Mouse (Mus musculus) macrophage (primary cell): ENCODE measurements around the gene Me1. TPM values are rescaled to one million over a fixed set of nuclear protein-coding genes. Genes with fewer than 3 reads are reported as not detected.

Source experiments
- H3K27ac ChIP-seq: fragments of 350-480 bp; formaldehyde crosslinking; 2 replicates; pipeline ENCODE4 v1.9.0; 2021
- H3K36me3 ChIP-seq: fragments of 350-480 bp; formaldehyde crosslinking; 2 replicates; pipeline ENCODE4 v1.9.0; 2021; ENCODE audit errors: inconsistent target
- H3K4me3 ChIP-seq: fragments of 350-480 bp; formaldehyde crosslinking; 2 replicates; pipeline ENCODE4 v1.9.0; 2021; ENCODE audit errors: inconsistent target
- H3K79me2 ChIP-seq: fragments of 350-480 bp; formaldehyde crosslinking; 2 replicates; pipeline ENCODE4 v1.9.0; 2021; ENCODE audit errors: inconsistent target
- WGBS: methylation state at CpG from one replicate; pipeline ENCODE4 v1.1.7; 2026; ENCODE audit warnings: inconsistent platforms; ENCODE audit not compliant: missing documents; 5-methylcytosine and 5-hydroxymethylcytosine counted together
- polyA plus RNA-seq: library from polyadenylated mRNA; stranded (reverse); fragments of 250-400 nt; gene quantifications from 3 replicates; pipeline ENCODE4 v1.2.4, GENCODE M21; 2018; ENCODE audit warnings: inconsistent platforms

Gene Me1
- polyA plus RNA-seq, 1 experiment from 2014 or later: 0.80 TPM

DNA sequence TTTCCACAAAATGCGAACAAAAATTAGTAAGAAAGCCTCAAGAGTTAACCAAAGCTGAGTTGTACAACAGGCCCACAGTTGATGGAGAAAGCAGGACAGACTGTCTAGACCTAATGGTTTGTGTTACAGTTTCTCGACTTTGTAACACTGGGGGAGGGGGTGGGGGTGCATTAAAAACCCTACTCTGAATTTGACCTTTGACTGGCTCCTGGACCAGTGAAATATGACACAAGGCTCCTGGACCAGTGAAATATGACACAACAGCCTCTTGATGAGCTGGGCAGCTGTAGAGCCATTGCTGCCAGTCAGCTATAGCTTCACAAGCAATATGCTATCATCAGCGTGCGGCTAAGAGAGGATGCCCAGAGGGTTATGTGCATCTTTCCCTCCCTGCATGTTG, 37.4 kb downstream of the Me1 start:
- Histone ChIP-seq H3K79me2 (no peaks in the 10 kb centered on the region), H3K27ac (no peak overlapping the region), H3K36me3 (no peaks in the 10 kb centered on the region), H3K4me3 (no peak overlapping the region)
- 93% methylated on average over 4 of the region's 4 CpGs for WGBS

GRCm38 (mm10) chr9:86652194-86652593, 43.6 kb downstream of the Me1 start:
- Histone ChIP-seq H3K4me3 (no peak overlapping the region), H3K36me3 (no peaks in the 10 kb centered on the region), H3K79me2 (no peaks in the 10 kb centered on the region), H3K27ac (no peak overlapping the region)
- 88% methylated on average over 1 of the region's 1 CpGs for WGBS

GRCm38 (mm10) chr9:86651254-86651653, 44.5 kb downstream of the Me1 start:
- no peaks in the 10 kb centered on the region for H3K79me2 ChIP-seq
- H3K27ac ChIP-seq: no peak overlapping the region
- no peaks in the 10 kb centered on the region for H3K36me3 ChIP-seq
- 98% methylated on average over 3 of the region's 3 CpGs for WGBS
- H3K4me3 ChIP-seq: no peak overlapping the region

DNA sequence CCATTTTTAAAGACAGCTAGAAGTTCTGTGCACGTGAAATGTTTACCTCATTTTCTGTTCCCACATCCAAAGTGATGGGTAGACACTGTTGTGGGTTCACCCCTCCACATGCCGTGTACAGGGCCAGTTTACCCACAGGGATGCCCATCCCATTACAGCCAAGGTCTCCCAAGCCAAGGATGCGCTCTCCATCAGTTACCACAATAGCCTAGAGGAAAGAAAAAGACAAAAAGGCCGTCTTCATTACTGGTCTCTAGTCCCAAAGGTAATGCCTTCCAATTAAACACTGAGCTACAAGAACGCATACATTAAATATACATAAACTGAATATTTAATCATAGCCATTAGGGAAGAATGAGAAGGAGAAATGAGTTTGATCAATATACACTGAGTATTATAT, 44.9 kb downstream of the Me1 start:
- Histone ChIP-seq H3K79me2 (no peaks in the 10 kb centered on the region), H3K36me3 (no peaks in the 10 kb centered on the region), H3K4me3 (no peak overlapping the region), H3K27ac (no peak overlapping the region)
- WGBS: 94% methylated on average over 5 of the region's 5 CpGs

GRCm38 (mm10) chr9:86647931-86648550, 47.7 kb downstream of the Me1 start:
- Histone ChIP-seq H3K27ac (no peak overlapping the region), H3K4me3 (no peak overlapping the region), H3K36me3 (no peaks in the 10 kb centered on the region), H3K79me2 (no peaks in the 10 kb centered on the region)
- WGBS: 51% methylated on average over 7 of the region's 7 CpGs

- WGBS: 17% methylated on average over 1 of the region's 1 CpGs
- no peak overlapping the region for H3K27ac ChIP-seq
- H3K4me3 ChIP-seq: no peak overlapping the region
- no peaks in the 10 kb centered on the region for H3K36me3 ChIP-seq
- no peaks in the 10 kb centered on the region for H3K79me2 ChIP-seq
These were observed 48.9 kb downstream of the Me1 start for GRCm38 (mm10) chr9:86646807-86647206.

DNA sequence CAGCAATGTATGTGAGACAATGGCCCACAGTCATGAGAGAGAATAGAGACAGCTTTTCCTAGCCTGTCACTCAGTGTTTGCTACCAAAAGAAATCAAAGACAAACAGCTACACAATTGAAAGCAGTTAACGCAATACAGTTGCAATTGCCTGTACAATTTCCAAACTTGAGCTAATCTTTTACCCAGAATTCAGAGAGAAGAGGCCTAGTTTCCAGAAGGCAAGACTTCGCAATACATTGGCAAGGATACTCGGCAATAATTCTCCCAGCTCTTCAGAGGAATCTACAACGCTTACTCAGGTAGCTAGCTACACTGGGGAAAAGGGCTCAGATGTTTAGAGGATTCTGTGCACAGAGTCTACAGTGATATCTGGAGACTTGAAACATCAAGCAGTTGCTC, 52.3 kb downstream of the Me1 start:
- Histone ChIP-seq H3K36me3 (no peaks in the 10 kb centered on the region), H3K27ac (no peak overlapping the region), H3K79me2 (no peaks in the 10 kb centered on the region), H3K4me3 (no peak overlapping the region)
- 98% methylated on average over 4 of the region's 4 CpGs for WGBS

GRCm38 (mm10) chr9:86638771-86639170, 57.0 kb downstream of the Me1 start:
- WGBS: 58% methylated on average over 6 of the region's 6 CpGs
- Histone ChIP-seq H3K79me2 (no peaks in the 10 kb centered on the region), H3K4me3 (no peak overlapping the region), H3K27ac (no peak overlapping the region), H3K36me3 (no peaks in the 10 kb centered on the region)

DNA sequence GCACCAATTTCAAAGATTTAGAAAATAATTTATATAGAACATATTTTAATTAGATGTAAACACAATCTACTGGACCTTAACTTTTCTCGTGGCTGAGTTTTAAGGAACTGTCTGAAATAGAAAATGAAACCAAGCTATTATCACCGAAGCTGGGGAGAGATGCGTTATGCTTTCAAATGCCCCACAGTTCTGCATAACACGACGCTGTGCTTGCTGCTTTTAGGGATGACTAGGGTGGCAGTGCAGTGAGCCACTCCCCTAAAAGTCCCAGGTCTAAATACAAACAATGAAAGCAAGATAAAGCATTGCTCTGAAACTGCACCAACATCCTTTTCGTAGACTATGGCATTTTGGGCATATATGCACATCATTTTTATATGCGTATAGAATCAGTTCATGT, 64.6 kb downstream of the Me1 start:
- Histone ChIP-seq H3K4me3 (peak overlapping the region; percentile 8; the same call in 1 of the 2 replicates), H3K27ac (no peak overlapping the region), H3K79me2 (no peaks in the 10 kb centered on the region), H3K36me3 (no peaks in the 10 kb centered on the region)
- WGBS: 23% methylated on average over 7 of the region's 7 CpGs

DNA sequence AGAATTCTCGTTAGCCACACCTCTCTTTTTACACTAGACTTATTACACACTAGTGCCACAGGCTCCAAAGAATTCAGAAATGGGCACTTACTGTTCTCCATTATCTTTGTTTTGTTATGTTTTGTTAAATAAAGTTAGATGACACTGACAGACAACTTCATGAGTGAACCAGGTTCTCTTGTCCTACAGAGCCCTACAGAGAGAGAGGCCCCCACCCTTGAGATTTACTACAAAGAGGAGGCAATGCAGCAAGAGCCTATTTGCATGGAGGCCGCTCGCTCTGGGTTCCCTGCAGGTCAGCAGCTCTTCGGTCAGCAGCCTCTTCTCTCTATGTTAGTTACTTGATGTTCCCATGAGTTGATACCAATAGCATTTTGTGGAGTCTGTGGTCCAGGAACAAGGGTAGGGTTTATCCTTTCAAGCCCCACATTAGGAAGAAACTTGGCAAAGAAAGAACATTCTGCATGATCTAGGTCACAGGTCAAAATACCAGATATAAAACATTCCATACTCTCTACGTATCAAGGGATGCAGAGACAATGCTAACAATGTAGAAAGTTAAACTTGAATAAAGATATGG, 65.3 kb downstream of the Me1 start:
- 92% methylated on average over 5 of the region's 5 CpGs for WGBS
- no peak overlapping the region; the same call in 1 of the 2 replicates for H3K4me3 ChIP-seq
- no peaks in the 10 kb centered on the region for H3K79me2 ChIP-seq
- H3K36me3 ChIP-seq: no peaks in the 10 kb centered on the region
- H3K27ac ChIP-seq: no peak overlapping the region

GRCm38 (mm10) chr9:86629379-86629778, 66.4 kb downstream of the Me1 start:
- no peaks in the 10 kb centered on the region for H3K36me3 ChIP-seq
- no peaks in the 10 kb centered on the region for H3K79me2 ChIP-seq
- no peak overlapping the region for H3K4me3 ChIP-seq
- 88% methylated on average over 6 of the region's 6 CpGs for WGBS
- no peak overlapping the region for H3K27ac ChIP-seq

- 95% methylated on average over 10 of the region's 10 CpGs for WGBS
- Histone ChIP-seq H3K36me3 (no peaks in the 10 kb centered on the region), H3K27ac (no peak overlapping the region), H3K4me3 (no peak overlapping the region), H3K79me2 (no peaks in the 10 kb centered on the region)
These were observed 67.8 kb downstream of the Me1 start for GRCm38 (mm10) chr9:86627745-86628496.

DNA sequence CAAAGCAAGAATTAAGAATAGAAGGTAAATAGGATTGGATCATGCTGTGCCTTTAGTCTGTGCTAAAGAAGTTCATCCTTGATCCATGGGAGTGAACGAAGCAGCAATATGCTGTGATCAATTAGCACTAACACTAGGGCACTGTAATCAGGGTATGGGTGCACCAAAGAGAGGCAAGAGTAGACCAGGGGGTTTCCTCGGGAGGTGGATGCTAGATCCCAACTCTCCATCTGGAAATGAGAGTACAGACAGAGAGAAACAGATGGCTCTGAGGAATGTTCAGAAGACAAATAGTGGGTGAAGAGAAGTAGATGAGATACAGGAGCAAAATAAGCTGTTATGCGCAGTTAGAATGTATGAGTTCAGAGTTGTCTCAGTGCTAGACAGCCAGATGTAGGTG, 68.8 kb downstream of the Me1 start:
- Histone ChIP-seq H3K79me2 (no peaks in the 10 kb centered on the region), H3K4me3 (no peak overlapping the region), H3K27ac (no peak overlapping the region), H3K36me3 (no peaks in the 10 kb centered on the region)
- 94% methylated on average over 3 of the region's 3 CpGs for WGBS

GRCm38 (mm10) chr9:86624781-86625180, 71.0 kb downstream of the Me1 start:
- 86% methylated on average over 6 of the region's 6 CpGs for WGBS
- Histone ChIP-seq H3K27ac (no peak overlapping the region), H3K36me3 (no peaks in the 10 kb centered on the region), H3K4me3 (no peak overlapping the region), H3K79me2 (no peaks in the 10 kb centered on the region)

DNA sequence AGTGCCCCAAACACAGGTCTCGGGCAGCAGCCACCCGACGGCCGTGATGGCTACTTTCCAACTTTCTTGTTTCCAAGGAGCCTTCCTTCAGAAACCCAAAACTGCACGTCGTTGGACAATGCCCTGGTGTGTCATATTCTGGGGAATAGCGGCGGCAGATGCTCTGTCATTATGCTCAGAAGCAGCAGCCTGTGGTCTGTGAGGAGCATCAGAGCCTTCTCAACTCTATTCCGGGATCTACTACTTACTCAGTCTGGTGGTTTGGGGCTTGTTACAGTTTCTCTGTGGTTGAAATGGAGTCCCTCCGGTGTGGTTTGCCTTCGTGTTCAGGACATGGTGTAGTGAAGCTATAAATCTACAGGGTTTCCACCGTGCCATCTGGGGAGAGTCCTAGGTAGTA, 71.7 kb downstream of the Me1 start:
- Histone ChIP-seq H3K4me3 (no peak overlapping the region), H3K79me2 (no peaks in the 10 kb centered on the region), H3K27ac (no peak overlapping the region), H3K36me3 (no peaks in the 10 kb centered on the region)
- 47% methylated on average over 12 of the region's 12 CpGs for WGBS
